Mouse (Mus musculus) embryonic facial prominence, embryonic 11.5 days (tissue): Measurements from ENCODE around the gene Bcr. TPM values are rescaled to one million over a fixed set of nuclear protein-coding genes. Genes with fewer than 3 reads are reported as not detected.
"Not testable (repeated sequence)": the region's sequence is repeated elsewhere in the genome, so short reads cannot be mapped to it uniquely, and the experiment has no call there.

ENCODE experiments used
- ATAC-seq: fragments of 200-750 bp; cut with Nextera tagmentation; replicated peaks from 2 replicates; pipeline ENCODE4 v1.8.0; 2017; ENCODE audit warnings: low read depth; ENCODE audit not compliant: insufficient number of reproducible peaks, low FRiP score, low TSS enrichment
- DNase-seq: peaks from one replicate; pipeline ENCODE4 v3.0.0-alpha.2; 2015; ENCODE audit warnings: low spot score
- H3K27ac ChIP-seq: fragments of 300-500 bp; sonication (generic); replicated peaks from 2 replicates; pipeline ENCODE4 v1.5.1; 2014; ENCODE audit warnings: mild to moderate bottlenecking, low read depth, low read length, control low read depth
- H3K27me3 ChIP-seq: fragments of 300-500 bp; sonication (generic); 2 replicates; pipeline ENCODE4 v1.6.1; 2014; ENCODE audit warnings: mild to moderate bottlenecking, low read length, moderate library complexity, mixed read lengths; ENCODE audit not compliant: control insufficient read depth, insufficient read depth
- H3K36me3 ChIP-seq: fragments of 300-500 bp; sonication (generic); replicated peaks from 2 replicates; pipeline ENCODE4 v1.6.1; 2014; ENCODE audit warnings: low read depth, mild to moderate bottlenecking, low read length, moderate library complexity, mixed read lengths; ENCODE audit not compliant: control insufficient read depth, insufficient read depth
- H3K4me1 ChIP-seq: fragments of 300-500 bp; sonication (generic); 2 replicates; pipeline ENCODE4 v1.6.1; 2014; ENCODE audit warnings: low read length, mixed read lengths; ENCODE audit not compliant: control insufficient read depth, insufficient read depth
- H3K4me2 ChIP-seq: fragments of 300-500 bp; sonication (generic); 2 replicates; pipeline ENCODE4 v1.6.1; 2014; ENCODE audit warnings: low read depth, mild to moderate bottlenecking, control low read depth, low read length, moderate library complexity
- H3K4me3 ChIP-seq: fragments of 300-500 bp; sonication (generic); 2 replicates; pipeline ENCODE4 v1.5.1; 2014; ENCODE audit warnings: low read depth, low read length, control low read depth
- H3K9ac ChIP-seq: fragments of 300-500 bp; sonication (generic); replicated peaks from 2 replicates; pipeline ENCODE4 v1.6.1; 2014; ENCODE audit warnings: mild to moderate bottlenecking, control low read depth, low read length
- H3K9me3 ChIP-seq: fragments of 300-500 bp; sonication (generic); replicated peaks from 2 replicates; pipeline ENCODE4 v1.6.1; 2016; ENCODE audit warnings: mild to moderate bottlenecking, low read length, inconsistent platforms, mixed read lengths; ENCODE audit not compliant: control insufficient read depth
- WGBS: fragments of 180-500 bp; shearing (Covaris S2); extraction: QIAGEN DNeasy Blood & Tissue Kit; methylation state at CpG from one replicate; pipeline ENCODE4 v1.1.7; 2014; 5-methylcytosine and 5-hydroxymethylcytosine counted together
- polyA plus RNA-seq: library from polyadenylated mRNA; unstranded; fragments of >200 nt; fragmentation: Nextera tagmentation; extraction: Ambion mirVana; gene quantifications from 2 replicates; pipeline ENCODE4 v1.2.1, GENCODE M21; 2014

Bcr gene
- polyA plus RNA-seq, 1 experiment from 2014 or later: 10.3 TPM

- no peak overlapping the region for H3K4me3 ChIP-seq
- H3K4me2 ChIP-seq: no peak overlapping the region
- H3K27ac ChIP-seq: no peak overlapping the region
- H3K36me3 ChIP-seq: no peaks in the 10 kb centered on the region
- DNase-seq (no peak), ATAC-seq (no peak)
- 91% methylated on average over 3 of the region's 3 CpGs for WGBS
- H3K4me1 ChIP-seq: no peaks in the 10 kb centered on the region
- no peaks in the 10 kb centered on the region for H3K27me3 ChIP-seq
- no peaks in the 10 kb centered on the region for H3K9me3 ChIP-seq
- H3K9ac ChIP-seq: no peak overlapping the region
Observed at GRCm38 (mm10) chr10:75029677-75030076, 30.7 kb upstream of the Bcr start.

GRCm38 (mm10) chr10:75030234-75030633, 30.2 kb upstream of the Bcr start:
- Histone ChIP-seq H3K9ac (no peak overlapping the region), H3K27ac (no peak overlapping the region), H3K4me1 (no peaks in the 10 kb centered on the region), H3K36me3 (no peaks in the 10 kb centered on the region), H3K4me2 (no peak overlapping the region), H3K4me3 (no peak overlapping the region), H3K9me3 (no peaks in the 10 kb centered on the region), H3K27me3 (no peaks in the 10 kb centered on the region)
- DNase-seq (no peak), ATAC-seq (no peak)
- WGBS: 75% methylated on average over 3 of the region's 3 CpGs

- no peaks in the 10 kb centered on the region for H3K4me1 ChIP-seq
- H3K4me2 ChIP-seq: no peak overlapping the region
- 80% methylated on average over 5 of the region's 5 CpGs for WGBS
Observed at GRCm38 (mm10) chr10:75031345-75032114, 28.9 kb upstream of the Bcr start.

GRCm38 (mm10) chr10:75032395-75032794, 28.0 kb upstream of the Bcr start, which contains the start of gene Rsph14:
Gene Rsph14, minus strand, starts transcription at chr10:75032586.
- no peak within 1 kb of the TSS for H3K27ac ChIP-seq
- 0 out of 2 replicates have a peak, but pooled peaks have one; percentile 4 for ATAC-seq
- no peaks in the 10 kb centered on the region for H3K9me3 ChIP-seq
- no peaks in the 10 kb centered on the region; the same call in 1 of the 2 replicates for H3K4me1 ChIP-seq
- DNase-seq: peak; percentile 80
- H3K9ac ChIP-seq: no peak within 1 kb of the TSS
- no peak within 1 kb of the TSS for H3K4me3 ChIP-seq
- H3K36me3 ChIP-seq: no peaks in the 10 kb centered on the region
- 25% methylated on average over 10 of the region's 10 CpGs for WGBS
- no peak within 1 kb of the TSS for H3K4me2 ChIP-seq
- H3K27me3 ChIP-seq: no peaks in the 10 kb centered on the region

More at GRCm38 (mm10) chr10:75031345-75032114, 28.9 kb upstream of the Bcr start:
- ATAC-seq (no peak), DNase-seq (no peak)
- no peak overlapping the region for H3K9ac ChIP-seq
- H3K27ac ChIP-seq: no peak overlapping the region
- no peak overlapping the region for H3K4me3 ChIP-seq
- H3K36me3 ChIP-seq: no peaks in the 10 kb centered on the region
- no peaks in the 10 kb centered on the region for H3K9me3 ChIP-seq
- no peaks in the 10 kb centered on the region for H3K27me3 ChIP-seq

GRCm38 (mm10) chr10:75036883-75037379, 23.5 kb upstream of the Bcr start, which contains the start of gene Rab36:
Gene Rab36, plus strand, starts transcription at chr10:75037058.
- no peaks in the 10 kb centered on the region for H3K27me3 ChIP-seq
- ATAC-seq: peak; percentile 97
- H3K36me3 ChIP-seq: no peaks in the 10 kb centered on the region
- peak within 1 kb of the TSS; percentile 81; the same call in 1 of the 2 replicates for H3K27ac ChIP-seq
- DNase-seq: peak; percentile 100
- under 1% methylated on average over 36 of the region's 36 CpGs for WGBS
- peaks cover 2% of the 10 kb centered on the region for H3K4me1 ChIP-seq
- no peaks in the 10 kb centered on the region for H3K9me3 ChIP-seq
- H3K4me2 ChIP-seq: peak within 1 kb of the TSS; percentile 76
- H3K4me3 ChIP-seq: peak within 1 kb of the TSS; percentile 46
- peak within 1 kb of the TSS; percentile 61 for H3K9ac ChIP-seq

GRCm38 (mm10) chr10:75042060-75042459, 18.3 kb upstream of the Bcr start:
- H3K27ac ChIP-seq, H3K27me3 ChIP-seq, DNase-seq, H3K4me1 ChIP-seq, ATAC-seq, H3K4me3 ChIP-seq, H3K9ac ChIP-seq, H3K36me3 ChIP-seq, H3K4me2 ChIP-seq, H3K9me3 ChIP-seq: not testable (repeated sequence)
- 21% methylated on average over 1 of the region's 1 CpGs for WGBS

GRCm38 (mm10) chr10:75044459-75044858, 15.9 kb upstream of the Bcr start:
- Histone ChIP-seq H3K27ac (no peak overlapping the region), H3K4me2 (no peak overlapping the region), H3K27me3 (no peaks in the 10 kb centered on the region), H3K4me3 (no peak overlapping the region), H3K9ac (no peak overlapping the region), H3K4me1 (no peaks in the 10 kb centered on the region), H3K36me3 (no peaks in the 10 kb centered on the region), H3K9me3 (no peaks in the 10 kb centered on the region)
- DNase-seq: no peak
- ATAC-seq: no peak
- 34% methylated on average over 7 of the region's 7 CpGs for WGBS

- DNase-seq: no peak
- Histone ChIP-seq H3K27ac (no peak overlapping the region), H3K9ac (no peak overlapping the region), H3K4me1 (no peaks in the 10 kb centered on the region), H3K9me3 (no peaks in the 10 kb centered on the region), H3K4me3 (no peak overlapping the region), H3K36me3 (no peaks in the 10 kb centered on the region), H3K27me3 (no peaks in the 10 kb centered on the region), H3K4me2 (no peak overlapping the region)
- 89% methylated on average over 15 of the region's 15 CpGs for WGBS
- ATAC-seq: no peak
Observed at GRCm38 (mm10) chr10:75045831-75046230, 14.6 kb upstream of the Bcr start.
